Mouse (Mus musculus): ENCODE measurements at regions not wholly inside any gene's neighbourhood (a gene's known extent, or its start where the extent isn't known, plus 50 kb on each side); places are given as distances from the start of the nearest gene placed in this dataset.

DNA sequence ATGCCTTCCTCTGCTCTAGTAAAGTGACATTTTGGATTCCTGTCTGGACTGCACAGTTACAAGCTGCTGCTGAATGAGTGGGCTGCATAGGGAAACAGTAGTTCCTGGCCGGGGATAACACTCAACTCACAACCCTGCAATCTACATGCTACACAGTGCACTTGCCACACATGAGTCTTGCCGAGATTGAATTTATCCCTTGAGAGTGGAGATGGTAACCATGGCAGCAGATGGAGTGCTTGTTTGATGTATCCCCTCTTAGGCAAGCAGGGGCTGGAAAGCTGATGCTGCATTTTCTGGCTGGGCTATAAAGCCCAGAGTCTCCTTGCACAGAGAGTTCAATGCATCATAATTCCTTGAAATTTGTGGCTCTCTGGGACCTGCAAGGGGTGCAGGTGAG, 603.0 kb upstream of the Sox11 start:
- no peak for TF ChIP-seq POLR2A (IDR thresholded peaks at IDR 0.05; ENCODE audit: insufficient read depth, low read depth, low read length)
- TF ChIP-seq CTCF (IDR thresholded peaks at IDR 0.05; ENCODE audit: insufficient read depth, low read depth, low read length), result no peak

Data from olfactory bulb, adult 2 months (tissue).